Mouse (Mus musculus): ENCODE data around the gene Olfr1205. TPM values are rescaled to one million over a fixed set of nuclear protein-coding genes. Genes with fewer than 3 reads are reported as not detected.

Olfr1205 gene
- not detected for polyA plus RNA-seq (2014; fragmentation: Illumina TruSeq; extraction: RNeasy Lipid Tissue Mini Kit (QIAGEN cat#74804); ENCODE audit: low read depth, low replicate concordance)

DNA sequence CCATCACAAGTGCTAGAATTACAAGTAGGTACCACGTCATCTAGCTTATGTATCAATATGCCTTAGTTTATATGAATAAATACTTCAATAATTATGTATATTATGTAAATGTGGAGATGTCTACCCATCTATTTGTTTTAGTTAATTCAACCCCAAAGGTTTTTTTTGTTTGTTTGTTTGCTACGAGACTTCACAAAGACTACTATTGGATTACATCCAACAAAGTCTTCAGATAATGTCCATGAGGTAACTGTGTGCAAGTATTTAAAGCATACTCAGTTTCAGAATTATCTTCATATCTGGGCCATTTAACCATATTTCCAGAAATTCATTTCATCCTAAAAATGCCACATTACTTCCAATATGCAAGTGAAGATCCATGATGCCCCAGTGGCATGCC, at the start of gene Olfr1205:
Olfr1205 (plus strand) TSS at position 301 of the 400 bp plus-strand sequence.

DNA sequence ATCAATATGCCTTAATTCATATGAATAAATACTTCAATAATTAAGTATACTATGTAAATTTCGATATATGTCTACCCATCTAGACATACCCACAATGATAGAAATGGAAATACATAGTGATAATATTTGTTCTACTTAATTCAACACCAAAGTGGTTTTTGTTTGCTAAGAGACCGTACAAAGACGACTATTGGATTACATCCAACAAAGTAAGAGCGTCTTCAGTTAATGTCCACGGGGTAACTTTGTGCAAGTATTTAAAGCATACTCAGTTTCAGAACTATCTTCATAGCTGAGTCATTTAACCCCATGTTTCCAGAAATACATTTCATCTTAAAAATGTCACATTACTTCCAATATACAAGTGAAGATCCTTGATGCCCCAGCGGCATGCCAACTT, 36.8 kb upstream of the Olfr1205 start, which contains the start of gene Olfr1201:
Olfr1201 (plus strand) TSS at position 301 of the 400 bp plus-strand sequence.

DNA sequence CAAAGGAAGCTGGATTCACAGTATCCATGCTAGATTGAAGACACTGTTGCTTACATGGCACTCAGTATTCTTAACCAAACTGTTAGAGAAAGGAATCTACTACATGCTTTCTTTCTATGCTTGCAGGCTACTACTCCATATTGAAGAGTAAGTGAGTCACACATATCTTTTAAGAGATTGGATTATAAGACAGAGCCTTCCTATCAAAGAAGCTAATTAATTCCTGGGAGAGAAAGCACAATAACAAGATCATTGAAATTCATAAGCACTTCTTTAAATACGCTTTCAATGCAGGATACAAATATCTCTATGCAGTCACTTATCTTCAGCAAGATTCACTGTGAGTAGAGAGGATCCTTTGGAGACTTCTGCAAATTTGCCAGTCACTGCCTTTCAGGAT, 15.3 kb upstream of the Olfr1205 start, which contains the start of gene Olfr1202:
Olfr1202 (plus strand) TSS at position 301 of the 400 bp plus-strand sequence.

DNA sequence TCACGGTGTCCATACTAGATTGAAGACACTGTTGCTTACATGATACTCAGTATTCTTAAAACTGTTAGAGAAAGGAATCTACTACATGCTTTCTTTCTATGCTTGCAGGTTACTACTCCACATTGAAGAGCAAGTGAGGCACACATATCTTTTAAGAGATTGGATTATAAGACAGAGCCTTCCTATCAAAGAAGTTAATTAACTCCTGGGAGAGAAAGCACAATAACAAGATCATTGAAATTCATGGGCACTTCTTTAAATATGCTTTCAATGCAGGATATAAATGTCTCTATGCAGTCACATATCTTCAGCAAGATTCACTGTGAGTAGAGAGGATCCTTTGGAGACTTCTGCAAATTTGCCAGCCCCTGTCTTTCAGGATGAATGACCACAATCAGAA, 19.5 kb downstream of the Olfr1205 start, which contains the start of gene Olfr1204:
Olfr1204 (plus strand) TSS at position 301 of the 400 bp plus-strand sequence.

DNA sequence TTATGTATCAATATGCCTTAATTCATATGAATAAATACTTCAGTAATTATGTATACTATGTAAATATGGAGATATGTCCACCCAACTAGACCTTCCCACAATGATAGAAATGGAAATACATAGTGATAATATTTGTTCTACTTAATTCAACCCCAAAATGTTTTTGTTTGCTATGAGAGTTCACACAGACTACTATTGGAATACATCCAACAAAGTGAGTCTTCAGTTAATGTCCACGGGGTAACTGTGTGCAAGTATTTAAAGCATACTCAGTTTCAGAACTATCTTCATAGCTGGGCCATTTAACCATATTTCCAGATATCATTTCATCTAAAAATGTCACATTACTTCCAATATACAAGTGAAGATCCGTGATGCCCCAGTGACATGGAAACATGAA, 33.4 kb downstream of the Olfr1205 start, which contains the start of gene Olfr1206:
Olfr1206 (plus strand) TSS at position 301 of the 400 bp plus-strand sequence.

Other genes with a start within 250 kb of the Olfr1205 start
- not detected for gene Olfr1189, start 243.3 kb upstream of the Olfr1205 start, polyA plus RNA-seq (2014; fragmentation: Illumina TruSeq; extraction: RNeasy Lipid Tissue Mini Kit (QIAGEN cat#74804); ENCODE audit: low read depth, low replicate concordance)
- gene Olfr1191-ps1, start 189.2 kb upstream of the Olfr1205 start, polyA plus RNA-seq (2014; fragmentation: Illumina TruSeq; extraction: RNeasy Lipid Tissue Mini Kit (QIAGEN cat#74804); ENCODE audit: low read depth, low replicate concordance), result 0.07 TPM
- gene Olfr1192-ps1, start 181.2 kb upstream of the Olfr1205 start, polyA plus RNA-seq (2014; fragmentation: Illumina TruSeq; extraction: RNeasy Lipid Tissue Mini Kit (QIAGEN cat#74804); ENCODE audit: low read depth, low replicate concordance), result 0.20 TPM
- gene Olfr1193, start 154.1 kb upstream of the Olfr1205 start, polyA plus RNA-seq (2014; fragmentation: Illumina TruSeq; extraction: RNeasy Lipid Tissue Mini Kit (QIAGEN cat#74804); ENCODE audit: low read depth, low replicate concordance), result 0.24 TPM
- gene Olfr1195, start 140.6 kb upstream of the Olfr1205 start, polyA plus RNA-seq (2014; fragmentation: Illumina TruSeq; extraction: RNeasy Lipid Tissue Mini Kit (QIAGEN cat#74804); ENCODE audit: low read depth, low replicate concordance), result not detected
- gene Olfr1196, start 125.1 kb upstream of the Olfr1205 start, polyA plus RNA-seq (2014; fragmentation: Illumina TruSeq; extraction: RNeasy Lipid Tissue Mini Kit (QIAGEN cat#74804); ENCODE audit: low read depth, low replicate concordance), result not detected
- gene Olfr1197, start 97.4 kb upstream of the Olfr1205 start, polyA plus RNA-seq (2014; fragmentation: Illumina TruSeq; extraction: RNeasy Lipid Tissue Mini Kit (QIAGEN cat#74804); ENCODE audit: low read depth, low replicate concordance), result not detected
- gene Olfr1198, start 78.4 kb upstream of the Olfr1205 start, polyA plus RNA-seq (2014; fragmentation: Illumina TruSeq; extraction: RNeasy Lipid Tissue Mini Kit (QIAGEN cat#74804); ENCODE audit: low read depth, low replicate concordance), result not detected
- gene Olfr1199, start 69.3 kb upstream of the Olfr1205 start, polyA plus RNA-seq (2014; fragmentation: Illumina TruSeq; extraction: RNeasy Lipid Tissue Mini Kit (QIAGEN cat#74804); ENCODE audit: low read depth, low replicate concordance), result not detected
- not detected for gene Olfr1200, start 59.2 kb upstream of the Olfr1205 start, polyA plus RNA-seq (2014; fragmentation: Illumina TruSeq; extraction: RNeasy Lipid Tissue Mini Kit (QIAGEN cat#74804); ENCODE audit: low read depth, low replicate concordance)
- not detected for gene Olfr1201, start 36.7 kb upstream of the Olfr1205 start, polyA plus RNA-seq (2014; fragmentation: Illumina TruSeq; extraction: RNeasy Lipid Tissue Mini Kit (QIAGEN cat#74804); ENCODE audit: low read depth, low replicate concordance)
- gene Olfr1202, start 15.2 kb upstream of the Olfr1205 start, polyA plus RNA-seq (2014; fragmentation: Illumina TruSeq; extraction: RNeasy Lipid Tissue Mini Kit (QIAGEN cat#74804); ENCODE audit: low read depth, low replicate concordance), result not detected
- not detected for gene Olfr1204, start 19.6 kb downstream of the Olfr1205 start, polyA plus RNA-seq (2014; fragmentation: Illumina TruSeq; extraction: RNeasy Lipid Tissue Mini Kit (QIAGEN cat#74804); ENCODE audit: low read depth, low replicate concordance)
- gene Olfr1206, start 33.5 kb downstream of the Olfr1205 start, polyA plus RNA-seq (2014; fragmentation: Illumina TruSeq; extraction: RNeasy Lipid Tissue Mini Kit (QIAGEN cat#74804); ENCODE audit: low read depth, low replicate concordance), result not detected
- not detected for gene Olfr1208, start 72.6 kb downstream of the Olfr1205 start, polyA plus RNA-seq (2014; fragmentation: Illumina TruSeq; extraction: RNeasy Lipid Tissue Mini Kit (QIAGEN cat#74804); ENCODE audit: low read depth, low replicate concordance)
- not detected for gene Olfr1209, start 85.4 kb downstream of the Olfr1205 start, polyA plus RNA-seq (2014; fragmentation: Illumina TruSeq; extraction: RNeasy Lipid Tissue Mini Kit (QIAGEN cat#74804); ENCODE audit: low read depth, low replicate concordance)
- gene Olfr1211, start 108.4 kb downstream of the Olfr1205 start, polyA plus RNA-seq (2014; fragmentation: Illumina TruSeq; extraction: RNeasy Lipid Tissue Mini Kit (QIAGEN cat#74804); ENCODE audit: low read depth, low replicate concordance), result not detected
- gene Olfr1212, start 124.2 kb downstream of the Olfr1205 start, polyA plus RNA-seq (2014; fragmentation: Illumina TruSeq; extraction: RNeasy Lipid Tissue Mini Kit (QIAGEN cat#74804); ENCODE audit: low read depth, low replicate concordance), result not detected
- gene Gm13762, start 150.5 kb downstream of the Olfr1205 start, polyA plus RNA-seq (2014; fragmentation: Illumina TruSeq; extraction: RNeasy Lipid Tissue Mini Kit (QIAGEN cat#74804); ENCODE audit: low read depth, low replicate concordance), result not detected
- not detected for gene Olfr1214, start 162.9 kb downstream of the Olfr1205 start, polyA plus RNA-seq (2014; fragmentation: Illumina TruSeq; extraction: RNeasy Lipid Tissue Mini Kit (QIAGEN cat#74804); ENCODE audit: low read depth, low replicate concordance)
- gene Olfr1215, start 177.2 kb downstream of the Olfr1205 start, polyA plus RNA-seq (2014; fragmentation: Illumina TruSeq; extraction: RNeasy Lipid Tissue Mini Kit (QIAGEN cat#74804); ENCODE audit: low read depth, low replicate concordance), result not detected
- not detected for gene Olfr1216, start 188.6 kb downstream of the Olfr1205 start, polyA plus RNA-seq (2014; fragmentation: Illumina TruSeq; extraction: RNeasy Lipid Tissue Mini Kit (QIAGEN cat#74804); ENCODE audit: low read depth, low replicate concordance)
- gene Olfr1217, start 202.3 kb downstream of the Olfr1205 start, polyA plus RNA-seq (2014; fragmentation: Illumina TruSeq; extraction: RNeasy Lipid Tissue Mini Kit (QIAGEN cat#74804); ENCODE audit: low read depth, low replicate concordance), result not detected
- not detected for gene Olfr1218, start 231.4 kb downstream of the Olfr1205 start, polyA plus RNA-seq (2014; fragmentation: Illumina TruSeq; extraction: RNeasy Lipid Tissue Mini Kit (QIAGEN cat#74804); ENCODE audit: low read depth, low replicate concordance)